Mouse (Mus musculus) layer of hippocampus, adult 11-12 months (tissue): ENCODE results near the gene Olfr1307.

Experiments used
- DNase-seq: peaks from one replicate; pipeline ENCODE4 v3.0.0; 2022; ENCODE audit warnings: low spot score

The Olfr1307 gene

DNA sequence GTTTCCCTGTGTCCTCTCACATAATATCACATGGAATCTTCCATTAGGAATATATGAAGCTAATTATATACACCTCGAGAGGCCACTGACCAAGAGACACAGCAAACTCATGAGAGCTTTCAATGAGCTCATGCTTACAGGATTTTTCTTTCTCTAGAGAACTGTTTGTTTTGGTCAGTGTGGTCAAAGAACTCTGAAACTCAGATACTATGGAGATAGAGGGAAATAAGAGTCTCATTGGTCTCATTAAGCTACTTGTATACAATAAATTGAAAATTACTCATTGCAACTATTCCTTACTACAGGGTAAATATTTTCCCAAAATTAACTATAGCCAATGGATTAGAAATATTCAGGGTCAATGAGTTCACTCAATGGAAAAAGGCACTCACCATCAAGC is at the start of gene Olfr1307:
Gene Olfr1307, minus strand, starts transcription at position 101 of the 400 bp plus-strand sequence.
- no peak for DNase-seq

DNA sequence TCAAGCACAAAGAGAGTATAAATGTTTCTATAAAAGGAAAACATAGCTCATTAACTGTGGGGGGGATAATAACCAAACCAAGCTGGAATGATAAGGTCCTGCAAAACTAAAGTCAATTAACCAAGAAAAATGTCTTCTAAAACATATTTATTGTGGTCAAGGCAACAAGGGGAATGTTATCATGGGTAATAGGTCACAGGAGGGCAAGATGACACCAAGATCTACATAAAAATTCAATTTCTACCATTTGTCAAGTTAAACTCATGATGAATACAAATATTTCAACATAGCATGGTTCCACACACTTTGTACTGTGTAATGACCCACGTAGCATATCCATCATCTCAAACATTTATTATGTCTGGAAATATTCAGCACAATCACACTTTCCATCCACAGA is 40.9 kb upstream of the Olfr1307 start, which contains the start of gene Olfr1309:
Gene Olfr1309, minus strand, starts transcription at position 101 of the 400 bp plus-strand sequence.
- DNase-seq = no peak

DNA sequence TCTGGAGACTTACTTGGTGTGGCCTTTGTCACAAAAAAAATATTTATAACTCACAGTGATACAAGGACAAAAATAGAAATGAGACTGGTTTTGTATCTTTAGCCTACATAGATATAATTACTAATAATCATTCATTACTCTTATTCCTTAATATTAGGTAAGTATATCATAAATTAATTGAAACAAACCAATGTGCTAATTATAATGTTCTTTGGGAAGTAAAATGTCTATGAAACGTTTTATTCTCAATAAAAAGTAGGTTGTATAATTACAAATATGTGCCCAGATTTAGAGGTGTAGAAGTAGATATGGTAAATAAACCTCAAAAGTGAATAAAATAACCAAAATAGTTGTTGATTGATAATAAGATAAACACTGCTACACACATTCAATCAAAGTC is 15.6 kb upstream of the Olfr1307 start, which contains the start of gene Olfr1308:
Gene Olfr1308, minus strand, starts transcription at position 101 of the 400 bp plus-strand sequence.
- DNase-seq = no peak

DNA sequence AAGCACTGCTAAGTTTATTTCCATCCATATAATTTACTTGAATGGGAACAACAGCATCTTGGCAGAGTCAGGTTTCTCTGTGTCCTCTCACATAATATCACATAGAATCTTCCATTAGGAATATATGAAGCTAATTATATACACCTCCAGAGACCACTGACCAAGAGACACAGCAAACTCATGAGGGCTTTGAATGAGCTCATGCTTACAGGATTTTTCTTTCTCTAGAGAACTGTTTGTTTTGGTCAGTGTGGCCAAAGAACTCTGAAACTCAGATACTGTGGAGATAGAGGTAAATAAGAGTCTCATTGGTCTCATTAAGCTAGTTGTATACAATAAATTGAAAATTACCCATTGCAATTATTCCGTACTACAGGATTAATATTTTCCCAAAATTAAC is 33.1 kb downstream of the Olfr1307 start, which contains the start of gene Olfr1306:
Gene Olfr1306, minus strand, starts transcription at position 101 of the 400 bp plus-strand sequence.
- no peak for DNase-seq
